Mouse (Mus musculus) cerebellum, adult 2 months (tissue): ENCODE measurements at regions not wholly inside any gene's neighbourhood (a gene's known extent, or its start where the extent isn't known, plus 50 kb on each side); places are given as distances from the start of the nearest gene placed in this dataset.
"Not testable (repeated sequence)": the region's sequence is repeated elsewhere in the genome, so short reads cannot be mapped to it uniquely, and the experiment has no call there.

Source experiments
- DNase-seq, 2 experiments: peaks; one replicate each; pipeline ENCODE4 v3.0.0; 2021
- H3K27ac ChIP-seq: fragments of 200-500 bp; 2 replicates; pipeline ENCODE4 v1.5.1; 2012; ENCODE audit warnings: low read length, control low read depth, inconsistent platforms; ENCODE audit not compliant: insufficient read depth
- H3K27me3 ChIP-seq: fragments of 200-500 bp; 2 replicates; pipeline ENCODE4 v1.6.1; 2012; ENCODE audit warnings: inconsistent platforms, mild to moderate bottlenecking, low read length, moderate library complexity; ENCODE audit not compliant: control insufficient read depth, insufficient read depth
- H3K4me1 ChIP-seq: fragments of 200-500 bp; 2 replicates; pipeline ENCODE4 v1.6.1; 2011; ENCODE audit warnings: low read length; ENCODE audit not compliant: control insufficient read depth, insufficient read depth
- H3K4me3 ChIP-seq: fragments of 200-500 bp; replicated peaks from 2 replicates; pipeline ENCODE3; 2011; ENCODE audit warnings: mild to moderate bottlenecking, low read depth, low read length, control low read depth; ENCODE audit not compliant: insufficient read depth
- CTCF ChIP-seq: fragments of 200-500 bp; IDR thresholded peaks from 2 replicates; pipeline ENCODE4 v1.5.1; 2011; ENCODE audit warnings: low read depth, mild to moderate bottlenecking, control low read depth, low read length, moderate library complexity, borderline replicate concordance; ENCODE audit not compliant: insufficient read depth
- POLR2A ChIP-seq: fragments of 200-500 bp; IDR thresholded peaks from 2 replicates; pipeline ENCODE4 v1.6.1; 2011; ENCODE audit warnings: low read length, control low read depth, borderline replicate concordance; ENCODE audit not compliant: insufficient read depth
- whole genome bisulfite sequencing: fragments of 180-500 bp; shearing (Covaris S2); methylation state at CpG from one replicate; pipeline ENCODE4 v1.1.7; 2018; 5-methylcytosine and 5-hydroxymethylcytosine counted together

DNA sequence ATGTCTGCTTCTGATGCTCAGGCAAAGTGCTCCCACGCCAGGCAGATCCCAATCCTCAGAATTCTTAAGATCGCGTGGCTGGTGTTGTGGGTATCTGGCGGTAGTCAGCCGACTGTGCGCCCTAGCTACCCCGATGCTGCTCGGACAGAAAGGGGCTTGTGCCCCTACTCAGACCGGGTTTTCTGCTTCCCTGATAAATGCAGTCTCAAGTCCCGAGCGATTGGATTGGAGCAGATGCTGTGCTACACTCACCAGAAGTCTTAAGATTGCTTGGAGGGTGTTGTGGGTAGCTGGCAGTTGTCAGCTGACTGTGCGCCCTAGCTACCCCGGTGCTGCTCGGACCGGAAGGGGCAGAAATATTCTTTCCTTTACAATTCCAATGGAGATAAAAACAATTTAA is 99.3 kb downstream of the Gm7489 start:
- not testable (repeated sequence) for H3K4me1 ChIP-seq, H3K27me3 ChIP-seq, H3K4me3 ChIP-seq, H3K27ac ChIP-seq, DNase-seq
- WGBS: 93% methylated on average over 15 of the region's 15 CpGs

DNA sequence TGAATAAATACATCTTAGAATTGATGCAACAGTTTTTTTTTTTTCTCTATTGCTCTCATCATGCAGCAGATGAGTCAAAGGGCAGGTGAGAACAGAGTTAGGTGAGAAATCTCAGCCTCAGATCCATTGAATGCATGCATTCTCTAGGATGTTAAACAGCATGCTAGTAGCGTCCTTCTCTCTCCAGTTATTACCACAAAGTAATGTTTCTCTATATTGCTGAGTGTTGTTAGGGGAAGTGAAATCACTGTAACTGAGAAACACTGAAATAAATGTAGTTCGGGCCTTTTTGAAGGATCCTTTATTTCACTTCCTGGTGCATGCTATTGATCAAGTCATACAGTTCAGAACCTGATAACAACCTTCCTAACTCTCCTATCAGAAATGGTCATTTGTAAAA is 105.2 kb downstream of the Gm7489 start:
- no peaks in the 10 kb centered on the region for H3K4me1 ChIP-seq
- WGBS: 90% methylated on average over 2 of the region's 2 CpGs
- H3K27me3 ChIP-seq: no peaks in the 10 kb centered on the region
- no peak for DNase-seq
- H3K27ac ChIP-seq: no peak overlapping the region
- no peak overlapping the region for H3K4me3 ChIP-seq
- TF ChIP-seq POLR2A (no peak), CTCF (no peak)

DNA sequence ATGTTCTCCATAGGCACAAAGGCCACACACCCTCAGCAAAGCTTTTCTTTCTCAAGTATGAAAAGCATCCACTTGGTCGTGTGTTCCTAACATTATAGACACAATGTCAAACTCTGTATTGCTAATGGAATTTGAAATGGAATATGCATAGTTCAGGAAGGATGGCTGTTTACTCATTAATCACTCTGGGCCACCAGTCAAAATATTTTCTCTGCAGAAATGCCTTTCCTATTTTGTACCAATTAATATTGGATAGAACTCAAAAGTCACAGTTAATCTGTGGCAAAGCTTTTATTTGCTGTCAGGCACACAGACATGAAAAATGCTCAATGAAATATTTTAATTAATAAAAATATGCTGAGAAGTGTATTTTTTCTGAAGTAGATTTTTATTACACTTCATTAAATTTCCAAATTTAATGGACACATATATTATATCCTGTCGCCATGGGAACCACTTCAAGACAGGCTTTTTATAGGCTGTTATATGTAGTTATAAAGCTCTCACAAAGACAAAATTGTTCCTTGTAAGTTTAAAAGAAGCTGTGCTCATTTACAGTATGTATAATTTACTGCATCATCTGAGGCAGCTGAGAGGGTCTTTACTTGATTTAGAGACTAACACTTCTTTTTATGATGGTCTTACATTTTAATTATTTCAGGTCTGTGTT is 110.6 kb downstream of the Gm7489 start:
- H3K27me3 ChIP-seq: no peaks in the 10 kb centered on the region
- no peak overlapping the region for H3K4me3 ChIP-seq
- peaks cover 6% of the 10 kb centered on the region; the same call in 1 of the 2 replicates for H3K4me1 ChIP-seq
- no peak overlapping the region for H3K27ac ChIP-seq
- TF ChIP-seq CTCF (no peak), POLR2A (no peak)
- WGBS: 56% methylated on average over 2 of the region's 2 CpGs
- DNase-seq: no peak

DNA sequence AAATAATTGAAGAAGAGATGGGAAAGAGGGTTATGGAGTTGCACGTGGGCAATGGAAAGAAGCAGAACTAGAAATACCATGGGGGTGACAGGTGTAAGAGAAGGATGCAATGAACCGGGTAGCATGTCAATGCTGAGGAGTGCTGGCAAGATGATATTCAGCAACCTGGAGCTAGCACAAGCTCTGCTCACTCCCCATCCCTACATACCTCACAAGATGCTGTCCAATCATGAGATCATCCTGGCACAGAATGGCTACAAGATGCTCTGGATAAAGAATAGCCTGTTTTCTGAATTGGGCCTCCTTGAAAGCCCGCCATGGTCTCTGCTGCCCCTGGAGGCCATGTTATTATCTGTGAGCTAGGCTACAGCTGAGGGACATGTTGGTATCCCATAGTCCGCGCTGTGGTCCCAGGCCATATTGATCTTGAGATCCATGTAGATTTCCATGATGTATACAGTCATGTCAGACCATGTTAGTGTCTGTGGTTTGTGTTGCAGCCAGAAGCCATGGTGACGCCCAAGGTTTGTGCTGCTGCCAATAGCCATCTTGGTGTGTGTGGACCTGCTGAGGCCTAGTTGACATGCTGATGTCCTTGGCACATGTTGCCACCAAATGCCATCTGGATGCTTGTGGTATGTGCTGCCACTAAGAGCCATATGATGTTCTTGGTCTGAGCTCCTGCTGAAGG is 114.0 kb downstream of the Gm7489 start:
- peak; percentile 12 to 27 for DNase-seq
- TF ChIP-seq POLR2A: no peak
- peak; percentile 31; the same call in 1 of the 2 replicates for TF ChIP-seq CTCF
- WGBS: 26% methylated on average over 6 of the region's 6 CpGs
- H3K4me3 ChIP-seq: no peak overlapping the region
- H3K27me3 ChIP-seq: no peaks in the 10 kb centered on the region
- peaks cover 6% of the 10 kb centered on the region; the same call in 1 of the 2 replicates for H3K4me1 ChIP-seq
- no peak overlapping the region for H3K27ac ChIP-seq

DNA sequence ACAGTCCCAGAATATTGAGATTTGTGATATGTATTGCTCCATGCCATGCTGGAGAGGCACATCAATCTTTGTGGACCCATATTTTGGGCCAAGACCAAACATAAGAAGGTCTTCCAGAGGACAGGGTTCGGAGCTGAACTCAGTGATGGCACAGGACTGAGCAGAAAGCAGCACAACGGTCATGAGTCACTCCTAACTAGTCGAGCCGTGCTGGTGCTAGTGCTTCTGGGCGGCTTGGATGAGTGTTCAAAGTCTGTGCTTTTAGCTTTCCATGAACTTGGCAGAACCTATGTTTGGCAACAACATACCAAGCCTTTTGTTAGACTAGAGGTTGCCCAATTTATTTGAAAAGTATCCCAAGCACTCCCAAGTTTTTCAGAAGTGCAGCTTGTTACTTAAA is 149.1 kb downstream of the Gm7489 start:
- H3K27ac ChIP-seq: no peak overlapping the region
- no peaks in the 10 kb centered on the region for H3K27me3 ChIP-seq
- WGBS: 59% methylated on average over 5 of the region's 5 CpGs
- H3K4me1 ChIP-seq: no peaks in the 10 kb centered on the region
- H3K4me3 ChIP-seq: no peak overlapping the region
- no peak for TF ChIP-seq CTCF
- no peak for TF ChIP-seq POLR2A
- DNase-seq: no peak

DNA sequence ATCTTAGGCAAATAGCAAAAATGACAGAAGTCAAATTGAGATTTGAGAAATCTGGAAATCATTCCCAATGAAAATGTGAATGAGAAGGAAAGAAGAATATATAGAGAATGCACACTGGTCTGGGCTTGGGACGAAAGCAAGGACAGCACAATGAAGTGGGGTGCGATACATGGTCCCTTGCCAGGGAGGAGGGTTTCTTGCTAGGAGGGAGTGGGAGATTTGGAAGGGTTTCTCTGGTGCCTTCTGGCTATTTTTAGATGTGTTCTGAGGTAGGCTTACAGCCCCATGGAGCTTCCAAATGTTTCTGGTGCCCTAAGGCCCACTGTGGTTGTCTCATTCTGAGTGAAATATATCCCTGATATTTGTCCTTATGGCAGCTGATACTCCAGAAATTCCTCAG is 166.0 kb downstream of the Gm7489 start:
- Histone ChIP-seq H3K27me3 (no peaks in the 10 kb centered on the region), H3K4me3 (no peak overlapping the region), H3K4me1 (peaks cover 3% of the 10 kb centered on the region; the same call in 1 of the 2 replicates), H3K27ac (no peak overlapping the region)
- peak in 1 of 2 experiments; percentile 11 for DNase-seq
- 37% methylated on average over 2 of the region's 2 CpGs for WGBS
- TF ChIP-seq CTCF (no peak), POLR2A (no peak)

DNA sequence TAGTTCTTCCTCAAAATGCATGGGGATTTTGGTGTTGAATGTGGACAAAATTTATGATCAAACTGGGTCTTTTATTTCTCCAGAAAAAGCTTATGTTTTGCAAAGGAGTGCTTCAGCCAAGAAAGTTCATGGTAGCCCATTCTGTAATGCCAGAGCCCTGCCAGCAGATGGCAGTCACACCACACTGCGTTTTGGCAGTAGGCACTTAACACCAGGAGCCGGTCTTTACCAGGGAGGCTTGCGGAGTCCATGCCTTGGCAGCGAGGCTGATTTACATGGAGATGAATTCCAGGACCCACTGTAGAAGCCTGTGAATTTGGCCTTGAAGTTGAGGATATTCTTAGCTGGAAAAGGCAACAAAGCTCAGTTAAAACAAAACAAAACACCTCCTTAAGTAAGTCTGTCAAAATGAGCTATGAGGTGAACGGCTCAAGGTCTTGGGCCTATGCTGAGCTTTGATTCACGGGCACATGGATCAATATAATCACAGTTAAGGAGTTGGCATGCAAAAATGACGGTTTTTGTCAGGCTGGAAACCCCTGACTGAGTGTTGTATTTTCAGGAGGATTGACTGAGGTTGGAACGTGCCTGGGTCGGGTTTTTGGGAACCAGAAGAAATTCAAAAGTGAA is 185.4 kb downstream of the Gm7489 start:
- H3K27me3 ChIP-seq: no peaks in the 10 kb centered on the region
- no peak overlapping the region for H3K27ac ChIP-seq
- TF ChIP-seq POLR2A (no peak), CTCF (peak; percentile 96)
- no peaks in the 10 kb centered on the region for H3K4me1 ChIP-seq
- 43% methylated on average over 9 of the region's 9 CpGs for WGBS
- peak; percentile 49 to 65 for DNase-seq
- H3K4me3 ChIP-seq: no peak overlapping the region

DNA sequence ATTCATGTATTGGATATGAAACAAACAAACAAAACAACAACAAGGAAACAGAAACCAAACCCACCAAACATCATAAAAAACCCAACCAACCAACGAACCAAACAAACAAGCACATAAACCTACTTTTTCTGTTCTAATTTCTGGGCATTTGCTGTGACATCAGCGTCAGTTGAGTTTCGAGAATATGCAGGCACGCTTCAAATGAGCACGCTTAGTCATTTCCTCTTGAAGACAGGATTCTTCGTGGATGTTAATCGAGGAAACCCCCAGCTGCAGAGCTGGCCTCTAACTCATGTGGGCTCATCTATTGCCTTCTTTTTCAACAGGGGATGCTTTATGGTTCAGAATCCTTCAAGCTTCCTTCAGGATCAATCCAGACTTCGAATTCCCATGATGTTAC is 187.0 kb downstream of the Gm7489 start:
- no peak overlapping the region for H3K4me3 ChIP-seq
- TF ChIP-seq CTCF (no peak), POLR2A (no peak)
- no peak overlapping the region for H3K27ac ChIP-seq
- 73% methylated on average over 8 of the region's 8 CpGs for WGBS
- no peaks in the 10 kb centered on the region for H3K4me1 ChIP-seq
- DNase-seq: no peak
- no peaks in the 10 kb centered on the region for H3K27me3 ChIP-seq
